Mouse (Mus musculus) heart, postnatal 0 days (tissue): ENCODE measurements around the gene Mxra7. TPM values are rescaled to one million over a fixed set of nuclear protein-coding genes. Genes with fewer than 3 reads are reported as not detected.

ENCODE experiments used
- ATAC-seq: fragments of 200-750 bp; cut with Nextera tagmentation; 2 replicates; pipeline ENCODE4 v1.8.0; 2017; ENCODE audit warnings: low read depth, moderate number of reproducible peaks, moderate library complexity; ENCODE audit not compliant: insufficient read depth
- DNase-seq: peaks from one replicate; pipeline ENCODE4 v3.0.0-alpha.2; 2016; ENCODE audit warnings: low spot score
- H3K27ac ChIP-seq: fragments of 300-500 bp; sonication (generic); 2 replicates; pipeline ENCODE4 v1.5.1; 2014; ENCODE audit warnings: low read depth, mild to moderate bottlenecking
- H3K27me3 ChIP-seq: fragments of 300-500 bp; sonication (generic); 2 replicates; pipeline ENCODE4 v1.6.1; 2014; ENCODE audit warnings: low read length, mixed read lengths; ENCODE audit not compliant: control insufficient read depth, insufficient read depth
- H3K36me3 ChIP-seq: fragments of 300-500 bp; sonication (generic); replicated peaks from 2 replicates; pipeline ENCODE4 v1.6.1; 2014; ENCODE audit warnings: low read length, mixed read lengths; ENCODE audit not compliant: control insufficient read depth, insufficient read depth
- H3K4me1 ChIP-seq: fragments of 300-500 bp; sonication (generic); 2 replicates; pipeline ENCODE4 v1.6.1; 2014; ENCODE audit warnings: antibody characterized with exemption; ENCODE audit not compliant: control insufficient read depth, insufficient read depth
- H3K4me2 ChIP-seq: fragments of 300-500 bp; sonication (generic); 2 replicates; pipeline ENCODE4 v1.6.1; 2014; ENCODE audit warnings: low read depth, mild to moderate bottlenecking, low read length, moderate library complexity
- H3K4me3 ChIP-seq: fragments of 300-500 bp; sonication (generic); 2 replicates; pipeline ENCODE4 v1.5.1; 2014; ENCODE audit warnings: low read depth, low read length
- H3K9ac ChIP-seq: fragments of 300-500 bp; sonication (generic); replicated peaks from 2 replicates; pipeline ENCODE4 v1.6.1; 2014; ENCODE audit warnings: low read depth, low read length, mixed read lengths
- H3K9me3 ChIP-seq: fragments of 300-500 bp; sonication (generic); replicated peaks from 2 replicates; pipeline ENCODE4 v1.6.1; 2016; ENCODE audit warnings: low read length; ENCODE audit not compliant: control insufficient read depth
- CTCF ChIP-seq: IDR thresholded peaks from 2 replicates; pipeline ENCODE4 v1.5.1; 2016; ENCODE audit warnings: antibody characterized with exemption, control low read depth, low read depth
- EP300 ChIP-seq: IDR thresholded peaks from 2 replicates; pipeline ENCODE4 v1.6.1; 2016; ENCODE audit warnings: antibody characterized with exemption, low read depth
- WGBS: fragments of 180-500 bp; shearing (Covaris S2); extraction: QIAGEN DNeasy Blood & Tissue Kit; methylation state at CpG from one replicate; pipeline ENCODE4 v1.1.7; 2014; 5-methylcytosine and 5-hydroxymethylcytosine counted together
- polyA plus RNA-seq: library from polyadenylated mRNA; unstranded; fragments of >200 nt; fragmentation: Nextera tagmentation; extraction: Ambion mirVana; gene quantifications from 2 replicates; pipeline ENCODE4 v1.2.1, GENCODE M21; 2015
- total RNA-seq: library from RNA; depleted of rRNA; stranded (reverse); fragments of >200 nt; gene quantifications from 2 replicates; pipeline ENCODE4 v1.2.3, GENCODE M21; 2014; ENCODE audit warnings: low replicate concordance; rRNA removed

Mxra7 gene
- total and polyA plus RNA-seq, 2 experiments from 2014 or later, result 6.3 to 21.7 TPM

DNA sequence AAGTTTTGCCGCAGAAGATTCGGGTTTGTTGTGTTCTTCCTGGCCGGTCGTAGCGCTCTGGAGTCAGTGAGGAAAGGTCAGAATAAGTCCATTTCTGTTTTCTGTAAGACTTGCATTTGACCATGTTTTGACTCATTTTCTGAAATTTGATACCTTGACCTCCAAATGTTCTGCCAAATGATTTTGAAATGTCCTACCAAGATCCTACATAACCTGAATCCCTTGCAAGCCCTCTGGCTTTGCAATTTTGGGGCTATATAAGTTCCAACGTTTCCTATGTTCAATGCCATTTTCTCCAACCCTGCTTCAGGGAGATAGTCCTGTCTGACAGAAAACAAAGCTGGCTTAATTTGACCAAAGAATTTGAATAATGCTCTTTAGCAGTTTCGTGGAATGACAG, 63.5 kb downstream of the Mxra7 start:
- no peaks in the 10 kb centered on the region for H3K27me3 ChIP-seq
- H3K4me3 ChIP-seq, result no peak overlapping the region
- TF ChIP-seq EP300 (no peak), CTCF (no peak)
- WGBS, result 87% methylated on average over 7 of the region's 7 CpGs
- H3K9me3 ChIP-seq, result no peaks in the 10 kb centered on the region
- DNase-seq (no peak), ATAC-seq (no peak)
- no peak overlapping the region for H3K27ac ChIP-seq
- no peaks in the 10 kb centered on the region for H3K4me1 ChIP-seq
- H3K9ac ChIP-seq, result no peak overlapping the region
- no peak overlapping the region for H3K4me2 ChIP-seq
- no peaks in the 10 kb centered on the region for H3K36me3 ChIP-seq

DNA sequence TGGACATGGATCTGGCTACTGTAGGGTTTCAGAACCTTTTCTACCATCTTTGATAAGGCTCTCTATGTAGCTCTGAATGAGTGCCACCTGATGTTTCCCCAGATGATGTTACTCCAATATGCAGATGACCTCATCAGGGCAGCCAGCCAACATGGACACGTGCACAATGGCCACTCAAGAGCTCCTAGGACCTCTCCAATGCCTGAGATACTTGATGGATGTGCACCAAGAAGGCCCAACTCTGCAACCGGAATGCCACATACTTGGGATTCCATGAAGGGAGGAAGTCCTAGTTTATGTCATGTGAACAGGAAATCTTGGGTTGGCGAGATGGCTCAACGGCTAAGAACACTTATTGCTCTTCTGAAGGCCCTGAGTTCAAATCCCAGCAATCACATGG, 72.7 kb downstream of the Mxra7 start:
- ATAC-seq, result no peak
- TF ChIP-seq CTCF (no peak), EP300 (no peak)
- no peaks in the 10 kb centered on the region for H3K36me3 ChIP-seq
- no peak for DNase-seq
- no peaks in the 10 kb centered on the region for H3K4me1 ChIP-seq
- 53% methylated on average over 4 of the region's 4 CpGs for WGBS
- no peaks in the 10 kb centered on the region for H3K9me3 ChIP-seq
- no peaks in the 10 kb centered on the region for H3K27me3 ChIP-seq
- no peak overlapping the region for H3K27ac ChIP-seq
- H3K4me3 ChIP-seq, result no peak overlapping the region
- no peak overlapping the region for H3K9ac ChIP-seq
- H3K4me2 ChIP-seq, result no peak overlapping the region

DNA sequence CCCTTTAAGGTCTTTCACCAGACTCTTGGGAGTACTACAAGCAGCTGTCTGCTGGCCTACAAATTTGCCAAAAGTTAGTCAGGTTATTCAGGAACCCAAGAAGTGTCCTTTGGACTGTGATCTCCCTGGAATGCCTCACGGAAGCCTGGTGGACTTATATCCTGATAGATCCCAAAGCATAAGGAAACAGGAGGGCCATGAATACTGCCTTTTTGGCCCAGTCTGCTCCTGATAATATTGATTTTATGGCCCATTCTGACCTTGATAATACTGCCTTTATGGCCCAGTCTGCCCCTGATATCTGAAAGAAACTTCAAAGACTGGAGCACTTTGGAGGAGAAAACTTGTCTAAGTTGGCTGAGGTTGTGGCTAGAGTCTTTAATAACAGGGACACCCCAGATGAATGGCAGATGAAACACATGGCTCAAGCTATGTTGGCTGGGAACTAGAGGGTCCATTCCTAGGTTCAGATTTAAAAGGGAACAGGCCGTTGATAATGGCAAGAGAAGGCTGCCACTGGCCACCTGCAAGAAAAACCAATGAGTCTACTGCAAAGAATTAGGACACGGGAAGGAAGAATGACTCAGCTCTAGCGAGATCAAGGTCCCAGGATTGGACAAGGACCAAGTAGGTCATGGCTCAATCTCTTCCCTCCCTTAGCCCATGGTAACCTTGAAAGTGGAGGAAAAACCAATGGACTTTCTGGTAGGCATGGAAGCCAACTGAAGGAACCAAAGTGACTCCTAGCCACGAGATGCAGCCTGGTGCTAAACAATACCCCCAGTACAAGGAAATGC, 74.0 kb downstream of the Mxra7 start:
- no peak overlapping the region for H3K27ac ChIP-seq
- TF ChIP-seq CTCF, result no peak
- no peak for TF ChIP-seq EP300
- ATAC-seq, result no peak
- no peaks in the 10 kb centered on the region for H3K27me3 ChIP-seq
- no peak for DNase-seq
- no peak overlapping the region for H3K9ac ChIP-seq
- 68% methylated on average over 5 of the region's 5 CpGs for WGBS
- no peak overlapping the region for H3K4me3 ChIP-seq
- H3K36me3 ChIP-seq, result no peaks in the 10 kb centered on the region
- H3K4me2 ChIP-seq, result no peak overlapping the region
- no peaks in the 10 kb centered on the region for H3K9me3 ChIP-seq
- no peaks in the 10 kb centered on the region for H3K4me1 ChIP-seq

Other genes with a start within 250 kb of the Mxra7 start
- gene Ube2o, start 246.6 kb downstream of the Mxra7 start, total RNA-seq, result 17.2 and 34.8 TPM in 2 replicates
- 4.1 and 5.2 TPM in 2 replicates for gene Ube2o, start 246.6 kb downstream of the Mxra7 start, polyA plus RNA-seq
- not detected in 2 replicates for gene Aanat, start 241.6 kb downstream of the Mxra7 start, total RNA-seq
- not detected in 2 replicates for gene Aanat, start 241.6 kb downstream of the Mxra7 start, polyA plus RNA-seq
- gene Rhbdf2, start 201.0 kb downstream of the Mxra7 start, total RNA-seq, result 19.0 and 25.5 TPM in 2 replicates
- gene Rhbdf2, start 201.0 kb downstream of the Mxra7 start, polyA plus RNA-seq, result 5.8 and 6.1 TPM in 2 replicates
- gene Prcd, start 174.5 kb downstream of the Mxra7 start, total RNA-seq, result not detected in 2 replicates
- gene Prcd, start 174.5 kb downstream of the Mxra7 start, polyA plus RNA-seq, result 2.5 and 2.6 TPM in 2 replicates
- gene Cygb, start 173.7 kb downstream of the Mxra7 start, total RNA-seq, result 11.4 and 38.8 TPM in 2 replicates
- 21.1 and 21.6 TPM in 2 replicates for gene Cygb, start 173.7 kb downstream of the Mxra7 start, polyA plus RNA-seq
- gene St6galnac1, start 52.5 kb downstream of the Mxra7 start, total RNA-seq, result not detected in 2 replicates
- gene St6galnac1, start 52.5 kb downstream of the Mxra7 start, polyA plus RNA-seq, result not detected in 2 replicates
- 39.2 and 63.2 TPM in 2 replicates for gene Mettl23, start 15.2 kb upstream of the Mxra7 start, total RNA-seq
- gene Mettl23, start 15.2 kb upstream of the Mxra7 start, polyA plus RNA-seq, result 77.1 and 77.6 TPM in 2 replicates
- 24.8 and 29.6 TPM in 2 replicates for gene Jmjd6, start 15.4 kb upstream of the Mxra7 start, total RNA-seq
- gene Jmjd6, start 15.4 kb upstream of the Mxra7 start, polyA plus RNA-seq, result 35.3 and 43.1 TPM in 2 replicates
- 23.2 and 46.3 TPM in 2 replicates for gene Mfsd11, start 24.4 kb upstream of the Mxra7 start, total RNA-seq
- gene Mfsd11, start 24.4 kb upstream of the Mxra7 start, polyA plus RNA-seq, result 44.5 and 49.7 TPM in 2 replicates
- gene Srsf2, start 25.0 kb upstream of the Mxra7 start, total RNA-seq, result 157 and 211 TPM in 2 replicates
- gene Srsf2, start 25.0 kb upstream of the Mxra7 start, polyA plus RNA-seq, result 349 and 359 TPM in 2 replicates
- gene Mgat5b, start 90.8 kb upstream of the Mxra7 start, total RNA-seq, result 0.04 and 0.58 TPM in 2 replicates
- 0.11 and 0.14 TPM in 2 replicates for gene Mgat5b, start 90.8 kb upstream of the Mxra7 start, polyA plus RNA-seq